Mouse (Mus musculus): ENCODE measurements around the gene Tas2r120. TPM values are rescaled to one million over a fixed set of nuclear protein-coding genes. Genes with fewer than 3 reads are reported as not detected.
"Not testable (repeated sequence)": the region's sequence is repeated elsewhere in the genome, so short reads cannot be mapped to it uniquely, and the experiment has no call there.

Tas2r120 gene
- not detected in 2 replicates for polyA plus RNA-seq (2015; fragmentation: Nextera tagmentation; extraction: Ambion mirVana)

DNA sequence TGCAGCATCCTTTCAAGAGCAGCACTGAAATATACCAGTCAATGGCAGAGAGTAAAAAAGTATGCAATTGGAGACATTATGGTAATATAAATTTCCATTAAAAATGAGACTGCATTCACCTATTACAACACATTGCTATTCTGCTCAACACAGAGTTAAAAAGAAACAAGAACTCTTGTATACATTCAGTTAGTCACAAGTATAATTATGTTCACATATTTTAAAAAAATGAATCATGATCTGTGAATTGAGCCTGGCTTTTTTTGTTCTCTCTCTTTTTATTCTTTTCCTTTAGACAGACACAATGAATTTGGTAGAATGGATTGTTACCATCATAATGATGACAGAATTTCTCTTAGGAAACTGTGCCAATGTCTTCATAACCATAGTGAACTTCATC, at the start of gene Tas2r120:
Tas2r120 (plus strand) TSS at position 301 of the 400 bp plus-strand sequence.
- H3K9me3 ChIP-seq: 0 out of 2 replicates have a peak, but pooled peaks cover 7% of the 10 kb centered on the region
- H3K36me3 ChIP-seq: no peaks in the 10 kb centered on the region
- H3K27me3 ChIP-seq: no peaks in the 10 kb centered on the region
- H3K4me2 ChIP-seq (replicated peaks): no peak within 1 kb of the TSS
- H3K4me3 ChIP-seq: no peak within 1 kb of the TSS
- no peak for ATAC-seq (replicated peaks)
- no peaks in the 10 kb centered on the region for H3K4me1 ChIP-seq
- H3K27ac ChIP-seq (replicated peaks): no peak within 1 kb of the TSS
- no peak within 1 kb of the TSS for H3K9ac ChIP-seq (replicated peaks)

DNA sequence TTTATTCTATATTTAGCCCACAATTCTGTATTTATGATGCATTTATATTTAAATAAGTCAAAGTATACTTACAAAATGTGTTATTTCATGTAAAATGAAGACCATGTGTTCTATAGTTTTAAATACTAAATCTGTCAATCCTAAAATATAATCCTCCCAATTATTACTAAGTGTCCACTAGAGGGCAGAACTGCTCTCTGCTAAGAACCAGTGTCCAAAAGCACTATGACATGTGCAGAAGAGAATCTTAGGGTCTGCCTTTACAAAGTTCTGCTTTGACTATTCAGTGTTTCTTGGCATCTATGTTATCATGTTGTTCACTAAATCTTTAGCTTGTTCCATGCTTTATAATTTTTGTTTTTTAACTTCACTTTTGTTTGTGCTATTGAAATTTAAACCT, 7.4 kb upstream of the Tas2r120 start:
- no peak for ATAC-seq (replicated peaks)
- H3K27me3 ChIP-seq: no peaks in the 10 kb centered on the region
- H3K9ac ChIP-seq (replicated peaks): no peak overlapping the region

DNA sequence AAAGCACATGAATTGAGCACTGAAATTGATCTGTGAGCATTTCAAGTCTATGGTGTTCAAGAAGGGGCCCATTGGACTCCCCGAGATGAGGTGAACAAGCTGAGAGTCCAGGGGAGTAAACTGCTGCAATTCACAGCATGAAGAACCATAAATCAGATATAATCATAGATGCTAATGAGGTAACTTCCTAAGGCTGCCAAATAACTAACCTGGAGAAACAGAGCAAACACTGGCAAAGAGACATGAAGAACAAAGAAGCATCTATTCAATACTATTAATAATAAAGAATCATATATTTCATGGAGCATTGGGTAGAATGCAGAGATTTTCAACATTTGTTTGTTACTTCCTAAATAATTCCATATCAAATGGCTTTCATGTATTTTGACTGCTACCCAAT, 5.3 kb upstream of the Tas2r120 start, which contains the start of gene A630073D07Rik:
A630073D07Rik (minus strand) TSS at position 101 of the 400 bp plus-strand sequence.
- Histone ChIP-seq H3K4me2 (replicated peaks) (no peak within 1 kb of the TSS), H3K36me3 (no peaks in the 10 kb centered on the region), H3K27ac (replicated peaks) (no peak within 1 kb of the TSS), H3K4me3 (no peak within 1 kb of the TSS), H3K27me3 (no peaks in the 10 kb centered on the region), H3K9me3 (no peaks in the 10 kb centered on the region), H3K9ac (replicated peaks) (no peak within 1 kb of the TSS), H3K4me1 (no peaks in the 10 kb centered on the region)
- WGBS: 85% methylated on average over 1 of the region's 1 CpGs
- ATAC-seq (replicated peaks): no peak

More for the DNA sequence above, 7.4 kb upstream of the Tas2r120 start:
- no peak overlapping the region for H3K4me3 ChIP-seq
- no peaks in the 10 kb centered on the region for H3K9me3 ChIP-seq
- H3K36me3 ChIP-seq: no peaks in the 10 kb centered on the region
- H3K4me1 ChIP-seq: no peaks in the 10 kb centered on the region
- H3K27ac ChIP-seq (replicated peaks): no peak overlapping the region
- H3K4me2 ChIP-seq (replicated peaks): no peak overlapping the region

- not testable (repeated sequence) for H3K36me3 ChIP-seq; H3K27ac ChIP-seq (replicated peaks); H3K4me1 ChIP-seq; H3K4me3 ChIP-seq; H3K27me3 ChIP-seq; H3K4me2 ChIP-seq (replicated peaks); H3K9ac ChIP-seq (replicated peaks); ATAC-seq (replicated peaks); H3K9me3 ChIP-seq
- WGBS: 85% methylated on average over 7 of the region's 7 CpGs
These were observed 34.8 kb downstream of the Tas2r120 start for GRCm38 (mm10) chr6:132691596-132691995.

GRCm38 (mm10) chr6:132700907-132701306, 44.2 kb downstream of the Tas2r120 start, which contains the start of gene Tas2r121:
TSS of gene Tas2r121 (minus strand) at chr6:132701007.
- H3K4me1 ChIP-seq: no peaks in the 10 kb centered on the region
- ATAC-seq (replicated peaks): no peak
- H3K36me3 ChIP-seq: no peaks in the 10 kb centered on the region
- 81% methylated on average over 1 of the region's 1 CpGs for WGBS
- H3K27ac ChIP-seq (replicated peaks): no peak within 1 kb of the TSS
- no peaks in the 10 kb centered on the region for H3K27me3 ChIP-seq
- H3K9ac ChIP-seq (replicated peaks): no peak within 1 kb of the TSS
- no peaks in the 10 kb centered on the region for H3K9me3 ChIP-seq
- no peak within 1 kb of the TSS for H3K4me3 ChIP-seq
- H3K4me2 ChIP-seq (replicated peaks): no peak within 1 kb of the TSS

Other genes starting within 250 kb of the Tas2r120 start
- not detected in 2 replicates for gene Prh1, start 87.1 kb upstream of the Tas2r120 start, polyA plus RNA-seq (2015; fragmentation: Nextera tagmentation; extraction: Ambion mirVana)
- not detected in 2 replicates for gene Prp2, start 61.0 kb upstream of the Tas2r120 start, polyA plus RNA-seq (2015; fragmentation: Nextera tagmentation; extraction: Ambion mirVana)
- gene A630073D07Rik, start 5.4 kb upstream of the Tas2r120 start, polyA plus RNA-seq (2015; fragmentation: Nextera tagmentation; extraction: Ambion mirVana): not detected in 2 replicates
- gene Tas2r121, start 44.1 kb downstream of the Tas2r120 start, polyA plus RNA-seq (2015; fragmentation: Nextera tagmentation; extraction: Ambion mirVana): not detected in 2 replicates
- not detected in 2 replicates for gene Tas2r122, start 55.0 kb downstream of the Tas2r120 start, polyA plus RNA-seq (2015; fragmentation: Nextera tagmentation; extraction: Ambion mirVana)
- gene Tas2r115, start 81.1 kb downstream of the Tas2r120 start, polyA plus RNA-seq (2015; fragmentation: Nextera tagmentation; extraction: Ambion mirVana): not detected in 2 replicates
- gene Tas2r124, start 97.8 kb downstream of the Tas2r120 start, polyA plus RNA-seq (2015; fragmentation: Nextera tagmentation; extraction: Ambion mirVana): not detected in 2 replicates
- not detected in 2 replicates for gene Tas2r102, start 105.2 kb downstream of the Tas2r120 start, polyA plus RNA-seq (2015; fragmentation: Nextera tagmentation; extraction: Ambion mirVana)
- gene Tas2r136, start 121.2 kb downstream of the Tas2r120 start, polyA plus RNA-seq (2015; fragmentation: Nextera tagmentation; extraction: Ambion mirVana): not detected in 2 replicates
- not detected in 2 replicates for gene Tas2r117, start 145.9 kb downstream of the Tas2r120 start, polyA plus RNA-seq (2015; fragmentation: Nextera tagmentation; extraction: Ambion mirVana)
- not detected in 2 replicates for gene Tas2r123, start 190.2 kb downstream of the Tas2r120 start, polyA plus RNA-seq (2015; fragmentation: Nextera tagmentation; extraction: Ambion mirVana)
- not detected in 2 replicates for gene Tas2r116, start 198.5 kb downstream of the Tas2r120 start, polyA plus RNA-seq (2015; fragmentation: Nextera tagmentation; extraction: Ambion mirVana)
- gene Tas2r110, start 211.1 kb downstream of the Tas2r120 start, polyA plus RNA-seq (2015; fragmentation: Nextera tagmentation; extraction: Ambion mirVana): not detected in 2 replicates
- not detected in 2 replicates for gene Tas2r113, start 236.1 kb downstream of the Tas2r120 start, polyA plus RNA-seq (2015; fragmentation: Nextera tagmentation; extraction: Ambion mirVana)